Mouse (Mus musculus) ES-E14 (cell line): ENCODE results near the gene Spn.

ENCODE experiments used
- HCFC1 ChIP-seq: IDR thresholded peaks from 2 replicates; pipeline ENCODE4 v1.6.1; 2012; ENCODE audit warnings: low read length, inconsistent platforms, borderline replicate concordance; ENCODE audit not compliant: insufficient read depth
- MAFK ChIP-seq: IDR thresholded peaks from 2 replicates; pipeline ENCODE4 v1.6.1; 2014; ENCODE audit warnings: mild to moderate bottlenecking, low read depth, low read length, inconsistent platforms; ENCODE audit not compliant: insufficient read depth
- ZC3H11A ChIP-seq: IDR thresholded peaks from 2 replicates; pipeline ENCODE4 v1.6.1; 2012; ENCODE audit warnings: low read depth, mild to moderate bottlenecking, inconsistent platforms, low read length, borderline replicate concordance
- ZNF384 ChIP-seq: IDR thresholded peaks from 2 replicates; pipeline ENCODE4 v1.6.1; 2012; ENCODE audit warnings: low read depth, low read length, inconsistent platforms

DNA sequence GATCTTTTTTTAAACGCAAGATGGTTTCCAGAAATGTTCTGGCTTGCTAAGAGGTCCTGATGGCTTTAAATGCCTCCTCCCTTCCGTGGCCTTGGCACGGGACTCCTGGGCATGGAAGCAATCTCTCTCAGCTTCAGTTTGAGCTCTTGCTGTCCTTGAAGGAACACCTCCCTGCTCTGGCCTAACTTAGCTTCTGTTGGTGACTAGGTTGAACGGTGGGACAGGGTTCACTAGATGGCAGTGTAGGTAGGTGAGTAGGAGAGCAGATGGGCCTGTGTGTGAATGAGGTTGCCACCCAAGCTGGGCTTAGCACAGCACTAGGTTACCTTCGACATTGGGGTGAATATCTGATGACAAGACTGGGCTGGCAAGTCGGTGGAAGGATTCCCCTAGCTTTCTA lies 33.7 kb downstream of the Spn start:
- no peak for TF ChIP-seq HCFC1
- TF ChIP-seq ZC3H11A = no peak
- TF ChIP-seq MAFK = no peak
- no peak for TF ChIP-seq ZNF384
